Mouse (Mus musculus) spleen, adult 2 months (tissue): ENCODE results near the gene Tomm40.

Experiments used
- CTCF ChIP-seq: fragments of 200-500 bp; IDR thresholded peaks from 2 replicates; pipeline ENCODE4 v1.5.1; 2011; ENCODE audit warnings: mild to moderate bottlenecking, inconsistent platforms; ENCODE audit not compliant: insufficient read depth, insufficient read length, insufficient replicate concordance; ENCODE audit errors: extremely low read depth
- POLR2A ChIP-seq: fragments of 200-500 bp; IDR thresholded peaks from 2 replicates; pipeline ENCODE4 v1.6.1; 2011; ENCODE audit warnings: low read depth, low read length, inconsistent platforms

- TF ChIP-seq POLR2A: no peak
- TF ChIP-seq CTCF: no peak
Measured at GRCm38 (mm10) chr7:19686521-19686920, 28.7 kb downstream of the Tomm40 start.
